Mouse (Mus musculus): ENCODE data around the gene Marf1. TPM values are rescaled to one million over a fixed set of nuclear protein-coding genes. Genes with fewer than 3 reads are reported as not detected.
A peak's percentile ranks its signal among the peaks of the same experiment; 100 is the strongest.

The Marf1 gene
- polyA plus RNA-seq, 1 experiment from 2014 or later, result 7.0 TPM

GRCm38 (mm10) chr16:14059869-14060268 lies 103.3 kb downstream of the Marf1 start:
- H3K4me2 ChIP-seq (replicated peaks; ENCODE audit: low read depth), result no peak overlapping the region; the same call in 1 of the 2 replicates
- H3K27ac ChIP-seq (ENCODE audit: low read depth, low read length), result no peak overlapping the region
- H3K27me3 ChIP-seq (replicated peaks; ENCODE audit: control insufficient read depth, insufficient read depth, low read length), result no peaks in the 10 kb centered on the region
- no peak overlapping the region for H3K4me3 ChIP-seq (ENCODE audit: low read depth, low read length)
- WGBS, result 34% methylated on average over 5 of the region's 5 CpGs
- no peak for ATAC-seq
- H3K36me3 ChIP-seq (ENCODE audit: control insufficient read depth, insufficient read depth), result no peaks in the 10 kb centered on the region
- H3K9me3 ChIP-seq (ENCODE audit: control insufficient read depth), result no peaks in the 10 kb centered on the region
- peaks cover 4% of the 10 kb centered on the region; the same call in 1 of the 2 replicates for H3K4me1 ChIP-seq (replicated peaks; ENCODE audit: control insufficient read depth, insufficient read depth, low read length)
- H3K9ac ChIP-seq (ENCODE audit: low read depth, low read length), result no peak overlapping the region
- no peak for TF ChIP-seq CTCF (IDR thresholded peaks at IDR 0.05; ENCODE audit: low read depth)

MicroRNAs within 50 kb of the gene (microRNA counts, 519-probe panel; counts per million panel counts)
- 3,450 counts per million, percentile 42 among the panel's probes with 10 or more counts for microRNA mmu-miR-484

Small RNAs within 50 kb of the gene (microRNA-seq; reads per million reads assigned to microRNA genes)
- gene Gm27671 (not detected), gene Mir484 (1,903 reads per million, percentile 81 among the genes with 10 or more reads in this experiment)

Other genes with a start within 250 kb of the Marf1 start
- gene 2900011O08Rik, start 176.7 kb downstream of the Marf1 start, polyA plus RNA-seq (2015; fragmentation: Nextera tagmentation; extraction: Ambion mirVana), result 0.85 and 2.0 TPM in 2 replicates
- not detected in 2 replicates for gene Ifitm7, start 176.5 kb downstream of the Marf1 start, polyA plus RNA-seq (2015; fragmentation: Nextera tagmentation; extraction: Ambion mirVana)
- gene Nde1, start 76 bp downstream of the Marf1 start, polyA plus RNA-seq (2015; fragmentation: Nextera tagmentation; extraction: Ambion mirVana), result 18.5 TPM in 2 replicates
- 164 and 186 TPM in 2 replicates for gene Myh11, start 128.0 kb upstream of the Marf1 start, polyA plus RNA-seq (2015; fragmentation: Nextera tagmentation; extraction: Ambion mirVana)
- 66.3 and 66.5 TPM in 2 replicates for gene Fopnl, start 154.1 kb upstream of the Marf1 start, polyA plus RNA-seq (2015; fragmentation: Nextera tagmentation; extraction: Ambion mirVana)
- 2.3 and 2.6 TPM in 2 replicates for gene Abcc1, start 198.2 kb upstream of the Marf1 start, polyA plus RNA-seq (2015; fragmentation: Nextera tagmentation; extraction: Ambion mirVana)